Mouse (Mus musculus) thymus, adult 2 months (tissue): ENCODE measurements at regions not wholly inside any gene's neighbourhood (a gene's known extent, or its start where the extent isn't known, plus 50 kb on each side); places are given as distances from the start of the nearest gene placed in this dataset.

Experiments
- CTCF ChIP-seq: fragments of 200-500 bp; IDR thresholded peaks from 2 replicates; pipeline ENCODE4 v1.5.1; 2012; ENCODE audit warnings: mild to moderate bottlenecking, control low read depth, low read length, moderate library complexity, borderline replicate concordance; ENCODE audit not compliant: control insufficient read depth, poor library complexity, insufficient read depth; ENCODE audit errors: extremely low read depth
- POLR2A ChIP-seq: fragments of 200-500 bp; IDR thresholded peaks from 2 replicates; pipeline ENCODE4 v1.6.1; 2012; ENCODE audit warnings: mild to moderate bottlenecking, low read length, control low read depth, moderate library complexity; ENCODE audit not compliant: control insufficient read depth, poor library complexity, insufficient read depth; ENCODE audit errors: extremely low read depth

DNA sequence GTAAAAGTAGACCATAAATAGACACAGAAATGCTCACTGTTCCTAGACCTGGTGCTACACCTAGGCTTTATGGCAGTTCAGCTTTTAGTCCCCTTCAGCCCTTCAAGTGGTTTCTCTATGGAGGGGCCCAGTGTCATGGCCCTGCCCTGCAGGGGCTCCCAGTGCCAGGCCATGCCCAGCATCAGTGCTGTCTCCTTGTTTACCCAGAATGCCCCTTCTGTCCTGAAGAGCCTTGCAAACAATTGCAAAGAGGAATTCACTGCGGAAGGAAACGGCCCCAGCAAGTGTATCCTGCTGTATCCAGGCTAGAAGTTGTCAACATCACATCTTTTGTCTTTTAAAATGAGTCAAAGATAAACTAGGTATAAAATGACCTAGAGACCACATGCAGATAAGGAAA lies 74.7 kb upstream of the Ifngr1 start:
- TF ChIP-seq POLR2A (no peak), CTCF (no peak)
